In genomic region chr2:69856392-69856791, GRCm38 (mm10) we compare ENCODE assay signal across 12 mouse cellular contexts. TPM values are rescaled to one million over a fixed set of nuclear protein-coding genes. Genes with fewer than 3 reads are reported as not detected.
DNase-seq lines count a peak whose midpoint lies in the region; ATAC-seq and TF ChIP-seq lines count a peak whose summit lies in the region.
"Had no signal": no experiment of that assay in that cellular context is flagged by ENCODE, and none has a peak within 500 bp of the region (broad histone marks: within the 10 kb centered on the region; RNA-seq: fewer than 3 reads in every experiment).

No protein-coding gene starts in this region.

- no peak overlapping the region for H3K27ac ChIP-seq in heart, postnatal 0 days (ENCODE audit: low read depth)
- peak overlapping the region; percentile 55 for H3K27ac ChIP-seq in MEL (ENCODE audit: control insufficient read depth, low read depth, low read length)
- H3K27ac ChIP-seq in hindbrain, embryonic 10.5 days = no peak overlapping the region
- H3K27ac ChIP-seq: embryonic facial prominence, embryonic 13.5 days; lung, embryonic 15.5 days had no signal

- no peaks in the 10 kb centered on the region for H3K36me3 ChIP-seq in heart, postnatal 0 days (replicated peaks; ENCODE audit: control insufficient read depth, insufficient read depth, low read length)
- H3K36me3 ChIP-seq in MEL (ENCODE audit: control insufficient read depth in 1 of 2, insufficient read depth in 2 of 2, low read length in 2 of 2) = peaks cover 0 to 15% of the 10 kb centered on the region in 2 experiments; a peak in 2 of 4 replicates
- H3K36me3 ChIP-seq in hindbrain, embryonic 10.5 days = no peaks in the 10 kb centered on the region
- H3K36me3 ChIP-seq: embryonic facial prominence, embryonic 13.5 days; lung, embryonic 15.5 days had no signal

- H3K9me3 ChIP-seq in heart, postnatal 0 days (replicated peaks; ENCODE audit: control insufficient read depth, low read length) = no peaks in the 10 kb centered on the region
- no peaks in the 10 kb centered on the region for H3K9me3 ChIP-seq in MEL (replicated peaks; ENCODE audit: insufficient read depth, low read length)
- H3K9me3 ChIP-seq in hindbrain, embryonic 10.5 days = no peaks in the 10 kb centered on the region
- H3K9me3 ChIP-seq: embryonic facial prominence, embryonic 13.5 days; lung, embryonic 15.5 days had no signal

- peak in 1 of 2 experiments; percentile 34; a peak in 1 of 4 replicates for TF ChIP-seq POLR2A in MEL (IDR thresholded peaks at IDR 0.05; ENCODE audit: control insufficient read depth in 1 of 2, insufficient read depth in 1 of 2, low read depth in 1 of 2, low read length in 2 of 2, poor library complexity in 1 of 2)

- H3K27me3 ChIP-seq in heart, postnatal 0 days (ENCODE audit: control insufficient read depth, insufficient read depth, low read length) = no peaks in the 10 kb centered on the region
- H3K27me3 ChIP-seq in MEL (ENCODE audit: control insufficient read depth in 1 of 2, insufficient read depth in 2 of 2, low read length in 2 of 2) = no peaks in the 10 kb centered on the region
- H3K27me3 ChIP-seq in hindbrain, embryonic 10.5 days (ENCODE audit: insufficient read depth, poor library complexity, severe bottlenecking) = no peaks in the 10 kb centered on the region
- H3K27me3 ChIP-seq: embryonic facial prominence, embryonic 13.5 days; lung, embryonic 15.5 days had no signal

- ATAC-seq in heart, postnatal 0 days (ENCODE audit: insufficient read depth, low read depth) = no peak
- 0 out of 2 replicates have a peak, but pooled peaks have one; percentile 27 for ATAC-seq in monocyte, adult 5-6 weeks (replicated peaks; ENCODE audit: insufficient number of reproducible peaks, low FRiP score, low TSS enrichment, poor library complexity, severe bottlenecking)

- no peaks in the 10 kb centered on the region for H3K4me1 ChIP-seq in heart, postnatal 0 days (ENCODE audit: control insufficient read depth, insufficient read depth)
- H3K4me1 ChIP-seq in MEL (ENCODE audit: control insufficient read depth in 1 of 2, insufficient read depth in 2 of 2, low read length in 2 of 2) = peaks cover 7 to 14% of the 10 kb centered on the region in 2 experiments
- 0 out of 2 replicates have a peak, but pooled peaks cover 6% of the 10 kb centered on the region for H3K4me1 ChIP-seq in hindbrain, embryonic 10.5 days (replicated peaks)

- TF ChIP-seq EP300 in heart, postnatal 0 days (IDR thresholded peaks at IDR 0.05; ENCODE audit: low read depth) = no peak
- peak; percentile 50 to 66 for TF ChIP-seq EP300 in MEL (IDR thresholded peaks at IDR 0.05; ENCODE audit: low read depth in 1 of 2, low read length in 2 of 2)

- no peak; the same call in 1 of the 2 replicates for TF ChIP-seq RAD21 in MEL (IDR thresholded peaks at IDR 0.05; ENCODE audit: low read depth, low read length)

- no peak overlapping the region for H3K9ac ChIP-seq in heart, postnatal 0 days (replicated peaks; ENCODE audit: low read depth, low read length)
- peak overlapping the region; percentile 58 for H3K9ac ChIP-seq in MEL (ENCODE audit: control insufficient read depth, low read depth, low read length, poor library complexity, severe bottlenecking)
- H3K9ac ChIP-seq: embryonic facial prominence, embryonic 13.5 days; lung, embryonic 15.5 days had no signal

- TF ChIP-seq CTCF in heart, postnatal 0 days (IDR thresholded peaks at IDR 0.05; ENCODE audit: low read depth) = peak; percentile 20; the same call in 1 of the 2 replicates
- TF ChIP-seq CTCF in MEL (IDR thresholded peaks at IDR 0.05 in 2 of 3, conservative IDR thresholded peaks at IDR 0.05 in 1 of 3; ENCODE audit: control insufficient read depth in 1 of 3, insufficient read depth in 1 of 3, low read depth in 2 of 3, low read length in 3 of 3, poor library complexity in 1 of 3, severe bottlenecking in 1 of 3) = peak; percentile 60 to 70 (median 63)

- peak; percentile 17 for DNase-seq in heart, postnatal 0 days (ENCODE audit: low spot score)
- DNase-seq in heart, postnatal 4 days = no peak
- peak; percentile 95 for DNase-seq in MEL (ENCODE audit: low read depth, low spot score)
- peak; percentile 37 for DNase-seq in large intestine, adult 2 months (ENCODE audit: low read depth, low spot score)
- no peak for DNase-seq in gastrocnemius, postnatal 14 days
- DNase-seq in testis, postnatal 14 days (ENCODE audit: low spot score) = no peak
- no peak for DNase-seq in hindbrain, embryonic 10.5 days (ENCODE audit: low spot score)
- DNase-seq: adrenal gland, postnatal 25 days had no signal

- 30% methylated on average over 8 of the region's 8 CpGs for WGBS in heart, postnatal 0 days
- 16% methylated on average over 8 of the region's 8 CpGs for WGBS in large intestine, adult 2 months
- WGBS in hindbrain, embryonic 10.5 days = 65% methylated on average over 8 of the region's 8 CpGs

- H3K79me2 ChIP-seq in MEL (ENCODE audit: control insufficient read depth, insufficient read depth, low read length, poor library complexity) = peaks cover under 1% of the 10 kb centered on the region

- H3K4me2 ChIP-seq in heart, postnatal 0 days (ENCODE audit: low read depth, low read length) = no peak overlapping the region
- H3K4me2 ChIP-seq: embryonic facial prominence, embryonic 13.5 days; lung, embryonic 15.5 days had no signal

- H3K4me3 ChIP-seq in heart, postnatal 0 days (ENCODE audit: low read depth, low read length) = no peak overlapping the region
- peak overlapping the region; percentile 26 to 40 for H3K4me3 ChIP-seq in MEL (ENCODE audit: control insufficient read depth in 1 of 2, insufficient read depth in 1 of 2, low read depth in 2 of 2, low read length in 2 of 2)
- no peak overlapping the region for H3K4me3 ChIP-seq in hindbrain, embryonic 10.5 days
- H3K4me3 ChIP-seq: embryonic facial prominence, embryonic 13.5 days; lung, embryonic 15.5 days had no signal

- intact Hi-C loops in gastrocnemius, postnatal 14 days (cut with DNase I; ENCODE audit: low total_unique reads) = no loop called here

TF ChIP-seq in MEL, 35 proteins besides CTCF, POLR2A, EP300 and RAD21 (continues in another document):
- TF ChIP-seq SMC3 (IDR thresholded peaks at IDR 0.05; ENCODE audit: low read depth, low read length) (peak; percentile 67), HCFC1 (IDR thresholded peaks at IDR 0.05; ENCODE audit: low read depth, low read length) (peak; percentile 76), CHD1 (IDR thresholded peaks at IDR 0.05; ENCODE audit: low read depth, low read length) (no peak), GATA1 (IDR thresholded peaks at IDR 0.05; ENCODE audit: low read depth, low read length) (peak; percentile 74), NRF1 (IDR thresholded peaks at IDR 0.05; ENCODE audit: insufficient read depth, low read depth, low read length, poor library complexity, severe bottlenecking) (peak; percentile 63)

RNA-seq across cellular contexts. Expression of gene Ssb, which starts 5.0 kb away (rescaled TPM):
- 31.0 and 31.9 TPM in 2 replicates for total RNA-seq in heart, postnatal 0 days (2014; rRNA removed; ENCODE audit: low replicate concordance)
- polyA plus RNA-seq in heart, postnatal 0 days (2015; fragmentation: Nextera tagmentation; extraction: Ambion mirVana) = 157 and 172 TPM in 2 replicates
- total RNA-seq in heart, postnatal 4 days (2021) = 100 to 1,000 TPM; 112 to 114 TPM
- 219 and 221 TPM in 2 replicates for total RNA-seq in MEL (2012; rRNA removed)
- 1,000 to 10,000 TPM in 1 of 2 experiments, 100 to 1,000 TPM in 1; 357 to 1,377 TPM for polyA plus RNA-seq in MEL (2012; ENCODE audit: insufficient read depth in 1 of 2, insufficient read length in 2 of 2, low read depth in 1 of 2, low replicate concordance in 2 of 2, missing spikeins in 1 of 2)
- polyA plus RNA-seq in large intestine, adult 2 months (2012; rRNA removed) = 3.0 and 3.8 TPM in 2 replicates
- total RNA-seq in monocyte, adult 5-6 weeks (2017) = 366 to 443 TPM (median 393 TPM) in 3 replicates
- 10 to 100 TPM; 67.5 to 78.6 TPM for total RNA-seq in gastrocnemius, postnatal 14 days (2021)
- polyA plus RNA-seq in hindbrain, embryonic 10.5 days (2016; fragmentation: Nextera tagmentation; extraction: Ambion mirVana) = 215 and 355 TPM in 2 replicates

RNA-seq across cellular contexts. Expression of gene Mettl5, which starts 29.0 kb away (rescaled TPM):
- 7.0 and 13.1 TPM in 2 replicates for total RNA-seq in heart, postnatal 0 days (2014; rRNA removed; ENCODE audit: low replicate concordance)
- polyA plus RNA-seq in heart, postnatal 0 days (2015; fragmentation: Nextera tagmentation; extraction: Ambion mirVana) = 43.3 and 45.7 TPM in 2 replicates
- 10 to 100 TPM; 21.6 to 22.1 TPM for total RNA-seq in heart, postnatal 4 days (2021)
- 27.5 and 32.3 TPM in 2 replicates for total RNA-seq in MEL (2012; rRNA removed)
- polyA plus RNA-seq in MEL (2012; ENCODE audit: insufficient read depth in 1 of 2, insufficient read length in 2 of 2, low read depth in 1 of 2, low replicate concordance in 2 of 2, missing spikeins in 1 of 2) = 10 to 100 TPM in 1 of 2 experiments, not detected in 1; 29.2 TPM
- 4.0 and 4.5 TPM in 2 replicates for polyA plus RNA-seq in large intestine, adult 2 months (2012; rRNA removed)
- 11.0 to 31.6 TPM (median 23.8 TPM) in 3 replicates for total RNA-seq in monocyte, adult 5-6 weeks (2017)
- total RNA-seq in gastrocnemius, postnatal 14 days (2021) = 10 to 100 TPM; 18.0 to 19.2 TPM
- 39.0 and 45.9 TPM in 2 replicates for polyA plus RNA-seq in hindbrain, embryonic 10.5 days (2016; fragmentation: Nextera tagmentation; extraction: Ambion mirVana)

RNA-seq across cellular contexts. Expression of gene Klhl23, which starts 34.6 kb away (rescaled TPM):
- total RNA-seq in heart, postnatal 0 days (2014; rRNA removed; ENCODE audit: low replicate concordance) = 69.9 and 129 TPM in 2 replicates
- 33.9 and 43.0 TPM in 2 replicates for polyA plus RNA-seq in heart, postnatal 0 days (2015; fragmentation: Nextera tagmentation; extraction: Ambion mirVana)
- 10 to 100 TPM; 56.7 to 62.7 TPM for total RNA-seq in heart, postnatal 4 days (2021)
- total RNA-seq in MEL (2012; rRNA removed) = 24.8 and 27.6 TPM in 2 replicates
- 100 to 1,000 TPM in 1 of 2 experiments, 10 to 100 TPM in 1; 31.4 to 238 TPM for polyA plus RNA-seq in MEL (2012; ENCODE audit: insufficient read depth in 1 of 2, insufficient read length in 2 of 2, low read depth in 1 of 2, low replicate concordance in 2 of 2, missing spikeins in 1 of 2)
- 6.7 and 7.9 TPM in 2 replicates for polyA plus RNA-seq in large intestine, adult 2 months (2012; rRNA removed)
- 0.58 to 0.75 TPM in 2 of 3 replicates, not detected in the other for total RNA-seq in monocyte, adult 5-6 weeks (2017)
- 10 to 100 TPM; 16.4 to 18.4 TPM for total RNA-seq in gastrocnemius, postnatal 14 days (2021)
- polyA plus RNA-seq in hindbrain, embryonic 10.5 days (2016; fragmentation: Nextera tagmentation; extraction: Ambion mirVana) = 23.1 and 23.2 TPM in 2 replicates
- total RNA-seq: neutrophil, adult 5-6 weeks had no signal

RNA-seq across cellular contexts. Expression of gene Ubr3, which starts 40.7 kb away (rescaled TPM):
- total RNA-seq in heart, postnatal 0 days (2014; rRNA removed; ENCODE audit: low replicate concordance) = 42.6 and 55.0 TPM in 2 replicates
- polyA plus RNA-seq in heart, postnatal 0 days (2015; fragmentation: Nextera tagmentation; extraction: Ambion mirVana) = 9.6 and 12.9 TPM in 2 replicates
- total RNA-seq in heart, postnatal 4 days (2021) = 10 to 100 TPM; 87.2 to 88.7 TPM
- 10.1 and 13.5 TPM in 2 replicates for total RNA-seq in MEL (2012; rRNA removed)
- 100 to 1,000 TPM in 1 of 2 experiments, 10 to 100 TPM in 1; 25.3 to 188 TPM for polyA plus RNA-seq in MEL (2012; ENCODE audit: insufficient read depth in 1 of 2, insufficient read length in 2 of 2, low read depth in 1 of 2, low replicate concordance in 2 of 2, missing spikeins in 1 of 2)
- 8.1 and 15.4 TPM in 2 replicates for polyA plus RNA-seq in large intestine, adult 2 months (2012; rRNA removed)
- 45.1 to 118 TPM (median 111 TPM) in 3 replicates for total RNA-seq in monocyte, adult 5-6 weeks (2017)
- total RNA-seq in gastrocnemius, postnatal 14 days (2021) = 100 to 1,000 TPM; 108 to 118 TPM
- polyA plus RNA-seq in hindbrain, embryonic 10.5 days (2016; fragmentation: Nextera tagmentation; extraction: Ambion mirVana) = 10.9 and 13.6 TPM in 2 replicates

Comparison
In these comparisons a context has a peak if more than half of its experiments do, and no peak if none do; other contexts are left out.
1. DNase-seq: peak in heart, postnatal 0 days (single experiment), MEL (single experiment) and large intestine, adult 2 months (single experiment); none in heart, postnatal 4 days (single experiment), gastrocnemius, postnatal 14 days (single experiment), testis, postnatal 14 days (single experiment) and hindbrain, embryonic 10.5 days (single experiment).
2. H3K4me3 ChIP-seq: peak in MEL (2 of 2); none in heart, postnatal 0 days (single experiment) and hindbrain, embryonic 10.5 days (single experiment).